Mouse (Mus musculus) liver, postnatal 0 days (tissue): ENCODE data around the gene Xrcc4. TPM values are rescaled to one million over a fixed set of nuclear protein-coding genes. Genes with fewer than 3 reads are reported as not detected.
"Not testable (repeated sequence)": the region's sequence is repeated elsewhere in the genome, so short reads cannot be mapped to it uniquely, and the experiment has no call there.

ENCODE experiments used
- ATAC-seq: fragments of 200-750 bp; cut with Nextera tagmentation; 2 replicates; pipeline ENCODE4 v1.8.0; 2017; ENCODE audit warnings: mild to moderate bottlenecking, moderate library complexity
- DNase-seq: peaks from one replicate; pipeline ENCODE4 v3.0.0-alpha.2; 2016
- H3K27ac ChIP-seq: fragments of 300-500 bp; sonication (generic); 2 replicates; pipeline ENCODE4 v1.5.1; 2014; ENCODE audit warnings: antibody characterized with exemption, moderate library complexity, mild to moderate bottlenecking, low read depth
- H3K27me3 ChIP-seq: fragments of 300-500 bp; sonication (generic); 2 replicates; pipeline ENCODE4 v1.6.1; 2014; ENCODE audit warnings: low read length, control low read depth, mixed read lengths; ENCODE audit not compliant: insufficient read depth
- H3K36me3 ChIP-seq: fragments of 300-500 bp; sonication (generic); replicated peaks from 2 replicates; pipeline ENCODE4 v1.6.1; 2014; ENCODE audit warnings: mild to moderate bottlenecking, control low read depth, low read length, moderate library complexity, mixed read lengths; ENCODE audit not compliant: insufficient read depth
- H3K4me1 ChIP-seq: fragments of 300-500 bp; sonication (generic); 2 replicates; pipeline ENCODE4 v1.6.1; 2014; ENCODE audit warnings: antibody characterized with exemption, mild to moderate bottlenecking, control low read depth; ENCODE audit not compliant: insufficient read depth
- H3K4me2 ChIP-seq: fragments of 300-500 bp; sonication (generic); 2 replicates; pipeline ENCODE4 v1.6.1; 2014; ENCODE audit warnings: low read depth, mild to moderate bottlenecking, low read length, moderate library complexity, mixed read lengths
- H3K4me3 ChIP-seq: fragments of 300-500 bp; sonication (generic); 2 replicates; pipeline ENCODE4 v1.5.1; 2014; ENCODE audit warnings: low read depth, low read length
- H3K9ac ChIP-seq: fragments of 300-500 bp; sonication (generic); replicated peaks from 2 replicates; pipeline ENCODE4 v1.6.1; 2014; ENCODE audit warnings: mild to moderate bottlenecking, moderate library complexity
- H3K9me3 ChIP-seq: fragments of 300-500 bp; sonication (generic); 2 replicates; pipeline ENCODE4 v1.6.1; 2016; ENCODE audit warnings: mild to moderate bottlenecking, control low read depth, low read length, mixed read lengths
- CTCF ChIP-seq: sonication (generic); IDR thresholded peaks from 2 replicates; pipeline ENCODE4 v1.5.1; 2016; ENCODE audit warnings: antibody characterized with exemption, low read depth
- EP300 ChIP-seq: IDR thresholded peaks from 2 replicates; pipeline ENCODE4 v1.6.1; 2016; ENCODE audit warnings: antibody characterized with exemption, low read depth, mild to moderate bottlenecking
- WGBS: fragments of 180-500 bp; shearing (Covaris S2); extraction: QIAGEN DNeasy Blood & Tissue Kit; methylation state at CpG from one replicate; pipeline ENCODE4 v1.1.7; 2014; ENCODE audit not compliant: insufficient replicate concordance; 5-methylcytosine and 5-hydroxymethylcytosine counted together
- polyA plus RNA-seq: library from polyadenylated mRNA; unstranded; fragments of >200 nt; fragmentation: Nextera tagmentation; extraction: Ambion mirVana; gene quantifications from 2 replicates; pipeline ENCODE4 v1.2.1, GENCODE M21; 2015

Gene Xrcc4
- polyA plus RNA-seq = 7.8 and 8.3 TPM in 2 replicates

GRCm38 (mm10) chr13:90088962-90089824 lies at the start of gene Xrcc4, which contains the start of gene Tmem167:
TSS of gene Xrcc4 (minus strand) at chr13:90089608.
TSS of gene Tmem167 (plus strand) at chr13:90089123.
- Histone ChIP-seq H3K4me2 (peak within 1 kb of the TSS; percentile 85), H3K9ac (peak within 1 kb of the TSS; percentile 84), H3K4me1 (no peaks in the 10 kb centered on the region), H3K36me3 (no peaks in the 10 kb centered on the region; the same call in 1 of the 2 replicates), H3K9me3 (no peaks in the 10 kb centered on the region), H3K4me3 (peak within 1 kb of the TSS; percentile 89), H3K27me3 (no peaks in the 10 kb centered on the region), H3K27ac (peak within 1 kb of the TSS; percentile 93)
- DNase-seq = peak; percentile 95
- WGBS = 2% methylated on average over 41 of the region's 41 CpGs
- TF ChIP-seq CTCF (no peak), EP300 (0 out of 2 replicates have a peak, but pooled peaks have one; percentile 8)
- peak; percentile 99 for ATAC-seq

- no peak overlapping the region for H3K27ac ChIP-seq
- no peaks in the 10 kb centered on the region for H3K9me3 ChIP-seq
- no peak overlapping the region for H3K4me3 ChIP-seq
- H3K36me3 ChIP-seq = no peaks in the 10 kb centered on the region
- H3K4me1 ChIP-seq = no peaks in the 10 kb centered on the region
- no peak for ATAC-seq
- 71% methylated on average over 3 of the region's 3 CpGs for WGBS
- H3K4me2 ChIP-seq = no peak overlapping the region
- no peak for TF ChIP-seq EP300
- TF ChIP-seq CTCF = no peak
- DNase-seq = no peak
- H3K9ac ChIP-seq = no peak overlapping the region
- no peaks in the 10 kb centered on the region for H3K27me3 ChIP-seq
Measured at GRCm38 (mm10) chr13:90136156-90136910, 46.9 kb upstream of the Xrcc4 start.

- ATAC-seq = no peak
- no peak overlapping the region for H3K4me3 ChIP-seq
- H3K27ac ChIP-seq = no peak overlapping the region
- no peaks in the 10 kb centered on the region for H3K9me3 ChIP-seq
- H3K4me2 ChIP-seq = no peak overlapping the region
- H3K9ac ChIP-seq = no peak overlapping the region
- TF ChIP-seq EP300 = no peak
- TF ChIP-seq CTCF = no peak
- H3K36me3 ChIP-seq = no peaks in the 10 kb centered on the region
- no peak for DNase-seq
- H3K27me3 ChIP-seq = no peaks in the 10 kb centered on the region
- WGBS = 66% methylated on average over 1 of the region's 1 CpGs
- no peaks in the 10 kb centered on the region for H3K4me1 ChIP-seq
Measured at GRCm38 (mm10) chr13:90111681-90112080, 22.3 kb upstream of the Xrcc4 start.

- 77% methylated on average over 5 of the region's 5 CpGs for WGBS
Measured at GRCm38 (mm10) chr13:90108746-90109145, 19.3 kb upstream of the Xrcc4 start.

GRCm38 (mm10) chr13:90106139-90106538 lies 16.7 kb upstream of the Xrcc4 start:
- Histone ChIP-seq H3K4me3 (no peak overlapping the region), H3K9ac (no peak overlapping the region), H3K4me2 (no peak overlapping the region), H3K9me3 (no peaks in the 10 kb centered on the region), H3K4me1 (no peaks in the 10 kb centered on the region), H3K27ac (no peak overlapping the region), H3K36me3 (peaks cover 31% of the 10 kb centered on the region), H3K27me3 (no peaks in the 10 kb centered on the region)
- ATAC-seq = no peak
- DNase-seq = no peak
- TF ChIP-seq EP300 (no peak), CTCF (no peak)
- WGBS = 93% methylated on average over 7 of the region's 7 CpGs

More at GRCm38 (mm10) chr13:90108746-90109145, 19.3 kb upstream of the Xrcc4 start:
- H3K27ac ChIP-seq, H3K4me1 ChIP-seq, H3K4me3 ChIP-seq, H3K9ac ChIP-seq, DNase-seq, ATAC-seq, H3K4me2 ChIP-seq, H3K27me3 ChIP-seq, H3K9me3 ChIP-seq: not testable (repeated sequence)
- H3K36me3 ChIP-seq = peaks cover 15% of the 10 kb centered on the region

GRCm38 (mm10) chr13:90101514-90101913 lies 12.1 kb upstream of the Xrcc4 start:
- TF ChIP-seq CTCF = no peak
- no peak for TF ChIP-seq EP300
- Histone ChIP-seq H3K27me3 (no peaks in the 10 kb centered on the region), H3K9me3 (no peaks in the 10 kb centered on the region), H3K36me3 (peaks cover 31% of the 10 kb centered on the region), H3K27ac (no peak overlapping the region), H3K4me1 (no peaks in the 10 kb centered on the region), H3K4me3 (no peak overlapping the region), H3K4me2 (no peak overlapping the region), H3K9ac (no peak overlapping the region)
- no peak for DNase-seq
- no peak for ATAC-seq
